Mouse (Mus musculus): ENCODE data around the gene Mylpf. TPM values are rescaled to one million over a fixed set of nuclear protein-coding genes. Genes with fewer than 3 reads are reported as not detected.
A peak's percentile ranks its signal among the peaks of the same experiment; 100 is the strongest.

Gene Mylpf
- polyA plus RNA-seq, 1 experiment from 2014 or later, result 26.5 TPM

- 84% methylated on average over 5 of the region's 5 CpGs for WGBS
- no peak for ATAC-seq (ENCODE audit: low FRiP score)
- Histone ChIP-seq H3K4me2 (replicated peaks; ENCODE audit: low read depth, low read length) (no peak overlapping the region), H3K4me1 (replicated peaks; ENCODE audit: control insufficient read depth, insufficient read depth, low read length) (peaks cover 2% of the 10 kb centered on the region), H3K9me3 (ENCODE audit: control insufficient read depth, low read length) (no peaks in the 10 kb centered on the region), H3K9ac (ENCODE audit: low read depth, low read length) (no peak overlapping the region), H3K36me3 (ENCODE audit: control insufficient read depth, insufficient read depth, low read length) (no peaks in the 10 kb centered on the region), H3K27me3 (ENCODE audit: control insufficient read depth, insufficient read depth, low read length) (no peaks in the 10 kb centered on the region), H3K4me3 (ENCODE audit: low read depth, low read length) (no peak overlapping the region), H3K27ac (ENCODE audit: low read depth, low read length) (no peak overlapping the region)
- DNase-seq (ENCODE audit: low spot score), result no peak
Measured at GRCm38 (mm10) chr7:127256518-127256917, 47.8 kb downstream of the Mylpf start.

DNA sequence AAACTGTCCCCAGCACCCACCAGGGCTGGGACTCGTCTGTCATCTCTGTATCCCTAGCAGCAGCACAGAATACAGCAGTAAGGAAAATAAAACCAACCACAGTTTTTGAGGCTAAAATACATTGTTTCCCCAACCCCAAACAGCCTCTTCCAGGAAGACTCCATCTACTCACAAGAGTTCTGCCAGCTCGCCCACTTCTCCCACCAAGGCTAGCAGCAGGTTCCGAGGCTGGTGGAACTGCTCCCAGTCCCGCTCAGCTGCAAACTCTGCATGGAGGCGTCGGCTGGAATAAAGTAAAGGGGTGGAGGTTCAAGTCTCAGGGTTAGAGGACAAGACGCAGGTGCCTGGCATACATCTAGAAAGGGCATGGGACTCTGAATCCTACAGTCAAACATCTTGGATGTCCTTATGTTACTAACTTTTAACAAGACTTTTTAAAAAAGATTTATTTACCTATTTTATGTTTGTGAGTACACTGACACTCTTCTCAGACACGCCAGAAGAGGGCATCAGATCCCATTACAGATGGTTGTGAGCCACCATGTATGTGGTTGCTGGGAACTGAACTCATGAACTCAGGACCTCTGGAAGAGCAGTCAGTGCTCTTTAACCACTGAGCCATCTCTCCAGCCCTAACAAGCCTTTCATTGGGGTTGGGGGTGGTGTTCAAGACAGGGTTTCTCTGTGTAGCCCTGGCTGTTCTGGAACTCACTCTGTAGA lies 50.7 kb downstream of the Mylpf start:
- H3K27ac ChIP-seq (ENCODE audit: low read depth, low read length), result no peak overlapping the region
- DNase-seq (ENCODE audit: low spot score) (no peak), ATAC-seq (ENCODE audit: low FRiP score) (no peak)
- no peaks in the 10 kb centered on the region for H3K36me3 ChIP-seq (ENCODE audit: control insufficient read depth, insufficient read depth, low read length)
- peak overlapping the region; percentile 69 for H3K4me3 ChIP-seq (ENCODE audit: low read depth, low read length)
- peak overlapping the region; percentile 62 for H3K4me2 ChIP-seq (replicated peaks; ENCODE audit: low read depth, low read length)
- H3K4me1 ChIP-seq (replicated peaks; ENCODE audit: control insufficient read depth, insufficient read depth, low read length), result peaks cover 2% of the 10 kb centered on the region; the same call in 1 of the 2 replicates
- 71% methylated on average over 8 of the region's 8 CpGs for WGBS
- H3K27me3 ChIP-seq (ENCODE audit: control insufficient read depth, insufficient read depth, low read length), result no peaks in the 10 kb centered on the region
- no peaks in the 10 kb centered on the region for H3K9me3 ChIP-seq (ENCODE audit: control insufficient read depth, low read length)
- no peak overlapping the region for H3K9ac ChIP-seq (ENCODE audit: low read depth, low read length)

DNA sequence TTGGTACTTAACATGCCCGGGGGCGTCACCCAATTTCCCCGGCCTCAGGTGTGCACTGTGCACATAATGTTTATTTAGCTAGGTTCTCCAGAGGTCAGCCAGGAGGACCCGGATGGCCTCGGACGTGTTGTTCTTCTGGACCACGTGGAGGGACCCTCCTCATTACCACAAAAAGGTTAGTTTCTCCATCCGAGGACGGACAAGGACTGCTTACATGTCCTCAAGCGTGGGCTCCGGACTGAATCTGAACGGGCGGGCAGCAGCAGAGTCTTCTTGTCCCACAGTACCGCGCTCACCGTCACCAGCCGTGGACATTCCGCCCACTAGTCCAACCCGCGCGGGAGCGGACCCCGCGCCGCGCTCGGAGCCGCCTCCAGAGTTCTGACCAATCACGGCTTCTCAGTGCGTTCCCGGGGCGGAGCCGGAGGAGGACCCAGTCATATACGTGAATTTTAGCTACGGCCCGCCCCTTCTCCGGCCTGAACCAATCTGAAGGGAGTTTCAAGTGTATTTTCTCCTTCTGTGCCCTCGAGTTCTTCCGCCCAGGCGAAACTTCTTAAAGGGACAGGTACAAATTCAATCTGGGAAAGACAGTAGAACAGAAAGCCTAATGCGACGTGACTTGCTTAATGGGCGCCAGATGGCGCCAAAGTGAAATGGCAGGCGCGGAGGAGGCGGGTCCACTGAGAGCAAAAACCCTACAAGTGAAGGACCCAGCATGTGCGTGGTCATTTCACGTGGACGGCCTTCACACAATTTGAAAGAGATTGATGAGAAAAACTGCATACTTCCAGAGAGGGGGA lies 51.8 kb downstream of the Mylpf start, which contains the start of gene Dctpp1:
Dctpp1 (minus strand) TSS at position 401 of the 803 bp plus-strand sequence.
- Histone ChIP-seq H3K9ac (ENCODE audit: low read depth, low read length) (peak within 1 kb of the TSS; percentile 61), H3K27ac (ENCODE audit: low read depth, low read length) (no peak within 1 kb of the TSS), H3K4me1 (replicated peaks; ENCODE audit: control insufficient read depth, insufficient read depth, low read length) (0 out of 2 replicates have a peak, but pooled peaks cover 2% of the 10 kb centered on the region), H3K4me3 (ENCODE audit: low read depth, low read length) (peak within 1 kb of the TSS; percentile 69), H3K9me3 (ENCODE audit: control insufficient read depth, low read length) (no peaks in the 10 kb centered on the region), H3K27me3 (ENCODE audit: control insufficient read depth, insufficient read depth, low read length) (no peaks in the 10 kb centered on the region), H3K36me3 (ENCODE audit: control insufficient read depth, insufficient read depth, low read length) (no peaks in the 10 kb centered on the region), H3K4me2 (replicated peaks; ENCODE audit: low read depth, low read length) (peak within 1 kb of the TSS; percentile 62)
- under 1% methylated on average over 50 of the region's 50 CpGs for WGBS
- DNase-seq (ENCODE audit: low spot score) (peak; percentile 97), ATAC-seq (ENCODE audit: low FRiP score) (peak; percentile 99)

DNA sequence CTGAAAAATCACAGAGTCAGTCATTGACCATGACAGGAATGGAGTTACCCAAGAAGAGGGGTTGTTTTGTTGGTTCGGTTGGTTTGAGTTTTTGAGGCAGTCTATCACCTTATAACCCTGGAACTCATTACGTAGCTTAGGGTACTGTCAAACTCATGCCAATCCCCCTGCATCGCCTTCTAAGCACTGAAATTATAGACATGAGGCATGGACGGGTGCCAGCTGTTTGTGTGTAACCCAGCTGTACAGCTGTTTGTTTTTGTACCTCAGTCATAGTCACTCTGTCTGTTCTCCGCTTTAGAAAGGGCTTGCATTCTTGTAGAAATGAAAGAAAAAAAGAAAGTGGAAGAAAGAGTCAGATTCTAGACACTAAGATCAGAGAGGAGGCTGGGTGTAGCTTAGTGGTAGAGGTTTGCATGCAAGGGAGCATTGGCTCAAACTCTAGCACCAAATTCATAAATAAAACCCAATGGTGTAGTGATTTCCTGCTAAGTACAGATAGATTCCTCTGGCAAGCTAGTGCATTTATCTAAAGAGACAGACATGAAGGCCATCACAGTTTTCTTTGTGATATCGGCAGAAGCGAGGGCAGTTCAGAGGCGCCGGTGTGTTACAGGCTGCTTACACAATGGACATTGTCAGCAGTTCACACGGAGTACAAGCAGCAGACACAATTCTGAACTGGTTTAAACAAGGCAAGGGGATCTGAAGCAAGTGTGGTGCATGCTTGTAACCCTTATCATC lies 53.7 kb downstream of the Mylpf start:
- no peak for ATAC-seq (ENCODE audit: low FRiP score)
- WGBS, result 86% methylated on average over 10 of the region's 10 CpGs
- DNase-seq (ENCODE audit: low spot score), result no peak

DNA sequence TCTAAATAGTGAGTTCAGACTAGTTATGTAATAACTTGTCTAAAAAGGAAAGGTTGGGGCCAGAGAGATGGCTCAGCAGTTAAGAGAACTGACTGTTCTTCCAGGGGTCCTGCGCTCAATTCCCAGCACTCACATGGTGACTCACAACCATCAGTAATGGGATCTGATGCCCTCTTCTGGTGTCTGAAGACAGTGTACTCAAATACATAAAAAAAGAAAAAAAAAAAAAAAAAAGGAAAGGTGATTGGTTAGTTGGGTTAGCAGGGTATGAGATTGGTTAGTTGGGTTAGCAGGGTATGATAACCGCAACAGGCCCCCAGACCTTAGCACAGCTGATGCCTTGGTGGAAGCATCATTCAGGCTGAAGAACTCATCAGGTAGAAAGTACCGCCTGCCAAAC lies 54.8 kb downstream of the Mylpf start:
- 97% methylated on average over 3 of the region's 3 CpGs for WGBS
- Histone ChIP-seq H3K9ac (ENCODE audit: low read depth, low read length) (no peak overlapping the region), H3K36me3 (ENCODE audit: control insufficient read depth, insufficient read depth, low read length) (no peaks in the 10 kb centered on the region), H3K4me2 (replicated peaks; ENCODE audit: low read depth, low read length) (no peak overlapping the region), H3K27me3 (ENCODE audit: control insufficient read depth, insufficient read depth, low read length) (no peaks in the 10 kb centered on the region), H3K4me1 (replicated peaks; ENCODE audit: control insufficient read depth, insufficient read depth, low read length) (0 out of 2 replicates have a peak, but pooled peaks cover 2% of the 10 kb centered on the region), H3K4me3 (ENCODE audit: low read depth, low read length) (no peak overlapping the region), H3K27ac (ENCODE audit: low read depth, low read length) (no peak overlapping the region), H3K9me3 (ENCODE audit: control insufficient read depth, low read length) (no peaks in the 10 kb centered on the region)
- no peak for ATAC-seq (ENCODE audit: low FRiP score)
- no peak for DNase-seq (ENCODE audit: low spot score)

More for the DNA sequence above, 53.7 kb downstream of the Mylpf start:
- Histone ChIP-seq H3K4me1 (replicated peaks; ENCODE audit: control insufficient read depth, insufficient read depth, low read length) (0 out of 2 replicates have a peak, but pooled peaks cover 2% of the 10 kb centered on the region), H3K36me3 (ENCODE audit: control insufficient read depth, insufficient read depth, low read length) (no peaks in the 10 kb centered on the region), H3K27me3 (ENCODE audit: control insufficient read depth, insufficient read depth, low read length) (no peaks in the 10 kb centered on the region), H3K4me3 (ENCODE audit: low read depth, low read length) (no peak overlapping the region), H3K9ac (ENCODE audit: low read depth, low read length) (no peak overlapping the region), H3K27ac (ENCODE audit: low read depth, low read length) (no peak overlapping the region), H3K4me2 (replicated peaks; ENCODE audit: low read depth, low read length) (no peak overlapping the region), H3K9me3 (ENCODE audit: control insufficient read depth, low read length) (no peaks in the 10 kb centered on the region)

Other genes with a start within 250 kb of the Mylpf start
- gene Cdipt, start 233.0 kb upstream of the Mylpf start, polyA plus RNA-seq (2014; fragmentation: Nextera tagmentation; extraction: Ambion mirVana), result 68.9 and 69.5 TPM in 2 replicates
- 0.63 and 0.93 TPM in 2 replicates for gene Cdiptos, start 232.8 kb upstream of the Mylpf start, polyA plus RNA-seq (2014; fragmentation: Nextera tagmentation; extraction: Ambion mirVana)
- 3.4 and 3.5 TPM in 2 replicates for gene Mvp, start 194.3 kb upstream of the Mylpf start, polyA plus RNA-seq (2014; fragmentation: Nextera tagmentation; extraction: Ambion mirVana)
- not detected in 2 replicates for gene Pagr1b, start 192.4 kb upstream of the Mylpf start, polyA plus RNA-seq (2014; fragmentation: Nextera tagmentation; extraction: Ambion mirVana)
- 76.1 and 78.5 TPM in 2 replicates for gene Pagr1a, start 191.5 kb upstream of the Mylpf start, polyA plus RNA-seq (2014; fragmentation: Nextera tagmentation; extraction: Ambion mirVana)
- 50.4 and 53.7 TPM in 2 replicates for gene Gm42742, start 187.8 kb upstream of the Mylpf start, polyA plus RNA-seq (2014; fragmentation: Nextera tagmentation; extraction: Ambion mirVana)
- 7.2 and 7.7 TPM in 2 replicates for gene Prrt2, start 187.7 kb upstream of the Mylpf start, polyA plus RNA-seq (2014; fragmentation: Nextera tagmentation; extraction: Ambion mirVana)
- gene Maz, start 181.9 kb upstream of the Mylpf start, polyA plus RNA-seq (2014; fragmentation: Nextera tagmentation; extraction: Ambion mirVana), result 69.4 and 71.4 TPM in 2 replicates
- gene Kif22, start 166.4 kb upstream of the Mylpf start, polyA plus RNA-seq (2014; fragmentation: Nextera tagmentation; extraction: Ambion mirVana), result 142 and 146 TPM in 2 replicates
- not detected in 2 replicates for gene Zg16, start 121.6 kb upstream of the Mylpf start, polyA plus RNA-seq (2014; fragmentation: Nextera tagmentation; extraction: Ambion mirVana)
- 1.0 and 1.3 TPM in 2 replicates for gene AI467606, start 117.5 kb upstream of the Mylpf start, polyA plus RNA-seq (2014; fragmentation: Nextera tagmentation; extraction: Ambion mirVana)
- 1.7 and 2.0 TPM in 2 replicates for gene Qprt, start 86.7 kb upstream of the Mylpf start, polyA plus RNA-seq (2014; fragmentation: Nextera tagmentation; extraction: Ambion mirVana)
- gene Spn, start 71.1 kb upstream of the Mylpf start, polyA plus RNA-seq (2014; fragmentation: Nextera tagmentation; extraction: Ambion mirVana), result 0.07 and 0.08 TPM in 2 replicates
- gene Cd2bp2, start 12.8 kb upstream of the Mylpf start, polyA plus RNA-seq (2014; fragmentation: Nextera tagmentation; extraction: Ambion mirVana), result 64.7 and 76.2 TPM in 2 replicates
- 18.7 and 19.1 TPM in 2 replicates for gene Tbc1d10b, start 422 bp upstream of the Mylpf start, polyA plus RNA-seq (2014; fragmentation: Nextera tagmentation; extraction: Ambion mirVana)
- 26.5 and 29.7 TPM in 2 replicates for gene Zfp553, start 24.2 kb downstream of the Mylpf start, polyA plus RNA-seq (2014; fragmentation: Nextera tagmentation; extraction: Ambion mirVana)
- 23.7 and 30.0 TPM in 2 replicates for gene Sept1, start 24.2 kb downstream of the Mylpf start, polyA plus RNA-seq (2014; fragmentation: Nextera tagmentation; extraction: Ambion mirVana)
- gene Zfp771, start 35.4 kb downstream of the Mylpf start, polyA plus RNA-seq (2014; fragmentation: Nextera tagmentation; extraction: Ambion mirVana), result 53.2 and 54.0 TPM in 2 replicates
- 193 and 214 TPM in 2 replicates for gene Dctpp1, start 51.8 kb downstream of the Mylpf start, polyA plus RNA-seq (2014; fragmentation: Nextera tagmentation; extraction: Ambion mirVana)
- 80.8 and 86.6 TPM in 2 replicates for gene Sephs2, start 65.2 kb downstream of the Mylpf start, polyA plus RNA-seq (2014; fragmentation: Nextera tagmentation; extraction: Ambion mirVana)
- 0.54 and 0.56 TPM in 2 replicates for gene Itgal, start 87.4 kb downstream of the Mylpf start, polyA plus RNA-seq (2014; fragmentation: Nextera tagmentation; extraction: Ambion mirVana)
- gene Zfp768, start 136.7 kb downstream of the Mylpf start, polyA plus RNA-seq (2014; fragmentation: Nextera tagmentation; extraction: Ambion mirVana), result 5.1 and 5.7 TPM in 2 replicates
- gene Zfp747, start 167.2 kb downstream of the Mylpf start, polyA plus RNA-seq (2014; fragmentation: Nextera tagmentation; extraction: Ambion mirVana), result 6.7 and 9.6 TPM in 2 replicates
- 5.4 and 6.2 TPM in 2 replicates for gene 9130019O22Rik, start 178.3 kb downstream of the Mylpf start, polyA plus RNA-seq (2014; fragmentation: Nextera tagmentation; extraction: Ambion mirVana)
- gene E430018J23Rik, start 184.7 kb downstream of the Mylpf start, polyA plus RNA-seq (2014; fragmentation: Nextera tagmentation; extraction: Ambion mirVana), result 6.1 and 6.3 TPM in 2 replicates
- gene Zfp764, start 197.9 kb downstream of the Mylpf start, polyA plus RNA-seq (2014; fragmentation: Nextera tagmentation; extraction: Ambion mirVana), result 6.9 and 8.1 TPM in 2 replicates
- 29.8 and 33.6 TPM in 2 replicates for gene Zfp688, start 213.2 kb downstream of the Mylpf start, polyA plus RNA-seq (2014; fragmentation: Nextera tagmentation; extraction: Ambion mirVana)
- 12.8 and 13.5 TPM in 2 replicates for gene Zfp689, start 240.3 kb downstream of the Mylpf start, polyA plus RNA-seq (2014; fragmentation: Nextera tagmentation; extraction: Ambion mirVana)

Measured in hindbrain, embryonic 11.5 days (tissue).